Mouse (Mus musculus) forebrain, embryonic 15.5 days (tissue): ENCODE data around the gene Pxn. TPM values are rescaled to one million over a fixed set of nuclear protein-coding genes. Genes with fewer than 3 reads are reported as not detected.
A peak's percentile ranks its signal among the peaks of the same experiment; 100 is the strongest.

Experiments used
- ATAC-seq: fragments of 200-750 bp; cut with Nextera tagmentation; replicated peaks from 2 replicates; pipeline ENCODE4 v1.8.0; 2017; ENCODE audit warnings: mild to moderate bottlenecking, moderate TSS enrichment, moderate library complexity
- H3K27ac ChIP-seq: fragments of 300-500 bp; sonication (generic); replicated peaks from 2 replicates; pipeline ENCODE4 v1.5.1; 2015; ENCODE audit warnings: mild to moderate bottlenecking, inconsistent platforms
- H3K27me3 ChIP-seq: fragments of 300-500 bp; sonication (generic); 2 replicates; pipeline ENCODE4 v1.6.1; 2015; ENCODE audit warnings: inconsistent platforms
- H3K36me3 ChIP-seq: fragments of 300-500 bp; sonication (generic); 2 replicates; pipeline ENCODE4 v1.6.1; 2015; ENCODE audit warnings: mild to moderate bottlenecking, inconsistent platforms
- H3K4me1 ChIP-seq: fragments of 300-500 bp; sonication (generic); 2 replicates; pipeline ENCODE4 v1.6.1; 2015; ENCODE audit warnings: inconsistent platforms
- H3K4me2 ChIP-seq: fragments of 300-500 bp; sonication (generic); replicated peaks from 2 replicates; pipeline ENCODE4 v1.6.1; 2015; ENCODE audit warnings: mild to moderate bottlenecking, inconsistent platforms
- H3K4me3 ChIP-seq: fragments of 300-500 bp; sonication (generic); 2 replicates; pipeline ENCODE4 v1.5.1; 2015; ENCODE audit warnings: mild to moderate bottlenecking, inconsistent platforms
- H3K9ac ChIP-seq: fragments of 300-500 bp; sonication (generic); replicated peaks from 2 replicates; pipeline ENCODE4 v1.6.1; 2015; ENCODE audit warnings: mild to moderate bottlenecking, inconsistent platforms
- H3K9me3 ChIP-seq: fragments of 300-500 bp; sonication (generic); 2 replicates; pipeline ENCODE4 v1.6.1; 2016; ENCODE audit warnings: inconsistent platforms
- WGBS: fragments of 180-500 bp; shearing (Covaris S2); methylation state at CpG from one replicate; pipeline ENCODE4 v1.1.7; 2015; ENCODE audit warnings: mixed read lengths; 5-methylcytosine and 5-hydroxymethylcytosine counted together
- polyA plus RNA-seq: library from polyadenylated mRNA; unstranded; fragments of >200 nt; fragmentation: Nextera tagmentation; extraction: Ambion mirVana; gene quantifications from 2 replicates; pipeline ENCODE4 v1.2.1, GENCODE M21; 2015

The Pxn gene
- polyA plus RNA-seq, 1 experiment from 2014 or later: 19.1 TPM

DNA sequence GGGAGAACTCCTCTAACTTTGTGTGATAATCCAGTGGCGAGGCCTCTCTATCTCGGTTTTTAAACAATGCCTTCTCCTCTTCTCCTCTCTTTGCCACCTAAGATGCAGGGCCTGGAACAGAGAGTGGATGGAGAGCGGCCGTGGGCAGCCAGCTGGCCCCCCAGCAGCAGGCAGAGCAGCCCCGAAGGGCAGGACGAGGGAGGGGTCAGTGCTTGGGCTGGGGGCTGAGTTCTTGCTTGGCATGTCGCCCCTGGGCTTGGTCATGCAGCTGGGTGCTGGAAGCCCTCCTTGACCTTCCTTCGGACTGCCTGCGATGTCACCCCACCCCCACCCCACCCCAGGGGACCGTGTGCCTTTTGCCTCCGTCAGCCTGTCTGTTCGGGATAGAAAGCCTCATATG lies 44.9 kb downstream of the Pxn start:
- H3K27me3 ChIP-seq: no peaks in the 10 kb centered on the region
- WGBS: 78% methylated on average over 12 of the region's 12 CpGs
- ATAC-seq: no peak
- no peak overlapping the region for H3K4me2 ChIP-seq
- H3K9ac ChIP-seq: no peak overlapping the region
- peaks cover 5% of the 10 kb centered on the region; the same call in 1 of the 2 replicates for H3K36me3 ChIP-seq
- no peak overlapping the region for H3K27ac ChIP-seq
- no peak overlapping the region for H3K4me3 ChIP-seq
- no peaks in the 10 kb centered on the region for H3K4me1 ChIP-seq
- no peaks in the 10 kb centered on the region for H3K9me3 ChIP-seq

DNA sequence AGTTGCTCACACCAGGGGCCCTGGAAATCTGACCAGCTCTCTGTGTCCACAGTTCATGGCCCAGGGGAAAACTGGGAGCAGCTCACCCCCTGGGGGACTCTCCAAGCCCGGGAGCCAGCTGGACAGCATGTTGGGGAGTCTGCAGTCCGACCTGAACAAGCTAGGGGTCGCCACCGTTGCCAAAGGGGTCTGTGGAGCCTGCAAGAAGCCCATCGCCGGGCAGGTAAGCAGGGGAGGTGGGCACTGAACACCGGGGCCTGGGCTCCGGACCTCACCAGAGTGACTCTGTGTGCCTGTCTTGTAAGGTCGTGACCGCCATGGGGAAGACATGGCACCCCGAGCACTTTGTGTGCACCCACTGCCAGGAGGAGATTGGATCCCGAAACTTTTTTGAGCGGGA lies 45.3 kb downstream of the Pxn start:
- Histone ChIP-seq H3K9ac (no peak overlapping the region), H3K36me3 (peaks cover 5% of the 10 kb centered on the region; the same call in 1 of the 2 replicates), H3K9me3 (no peaks in the 10 kb centered on the region), H3K27me3 (no peaks in the 10 kb centered on the region), H3K4me1 (no peaks in the 10 kb centered on the region), H3K27ac (no peak overlapping the region), H3K4me2 (no peak overlapping the region), H3K4me3 (no peak overlapping the region)
- ATAC-seq: no peak
- WGBS: 84% methylated on average over 13 of the region's 13 CpGs

DNA sequence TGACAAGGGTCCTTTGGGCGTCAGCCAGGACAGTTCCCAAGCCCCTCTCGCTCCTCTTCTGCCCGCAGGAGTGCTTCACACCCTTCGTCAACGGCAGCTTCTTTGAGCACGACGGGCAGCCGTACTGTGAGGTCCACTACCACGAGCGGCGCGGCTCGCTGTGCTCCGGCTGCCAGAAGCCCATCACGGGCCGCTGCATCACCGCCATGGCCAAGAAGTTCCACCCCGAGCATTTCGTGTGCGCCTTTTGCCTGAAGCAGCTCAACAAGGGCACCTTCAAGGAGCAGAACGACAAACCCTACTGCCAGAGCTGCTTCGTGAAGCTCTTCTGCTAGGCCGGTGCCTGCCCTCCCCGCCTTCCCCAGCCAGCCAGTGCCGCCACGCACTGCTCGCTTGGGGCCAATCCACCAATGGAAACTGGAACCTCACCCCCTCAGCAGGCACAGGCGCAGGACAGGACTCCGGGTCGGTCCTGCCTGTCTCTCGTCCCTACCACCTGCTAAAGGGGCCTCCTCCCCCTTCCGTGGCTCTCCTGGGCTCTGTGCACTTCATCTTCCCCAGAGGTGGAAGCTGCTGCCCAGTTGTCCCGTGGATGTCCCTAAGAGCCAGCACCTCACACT lies 47.4 kb downstream of the Pxn start:
- Histone ChIP-seq H3K36me3 (peaks cover 5% of the 10 kb centered on the region; the same call in 1 of the 2 replicates), H3K4me3 (no peak overlapping the region), H3K4me1 (no peaks in the 10 kb centered on the region), H3K9me3 (no peaks in the 10 kb centered on the region), H3K27ac (no peak overlapping the region), H3K27me3 (no peaks in the 10 kb centered on the region), H3K9ac (no peak overlapping the region), H3K4me2 (no peak overlapping the region)
- WGBS: 86% methylated on average over 33 of the region's 33 CpGs
- no peak for ATAC-seq

DNA sequence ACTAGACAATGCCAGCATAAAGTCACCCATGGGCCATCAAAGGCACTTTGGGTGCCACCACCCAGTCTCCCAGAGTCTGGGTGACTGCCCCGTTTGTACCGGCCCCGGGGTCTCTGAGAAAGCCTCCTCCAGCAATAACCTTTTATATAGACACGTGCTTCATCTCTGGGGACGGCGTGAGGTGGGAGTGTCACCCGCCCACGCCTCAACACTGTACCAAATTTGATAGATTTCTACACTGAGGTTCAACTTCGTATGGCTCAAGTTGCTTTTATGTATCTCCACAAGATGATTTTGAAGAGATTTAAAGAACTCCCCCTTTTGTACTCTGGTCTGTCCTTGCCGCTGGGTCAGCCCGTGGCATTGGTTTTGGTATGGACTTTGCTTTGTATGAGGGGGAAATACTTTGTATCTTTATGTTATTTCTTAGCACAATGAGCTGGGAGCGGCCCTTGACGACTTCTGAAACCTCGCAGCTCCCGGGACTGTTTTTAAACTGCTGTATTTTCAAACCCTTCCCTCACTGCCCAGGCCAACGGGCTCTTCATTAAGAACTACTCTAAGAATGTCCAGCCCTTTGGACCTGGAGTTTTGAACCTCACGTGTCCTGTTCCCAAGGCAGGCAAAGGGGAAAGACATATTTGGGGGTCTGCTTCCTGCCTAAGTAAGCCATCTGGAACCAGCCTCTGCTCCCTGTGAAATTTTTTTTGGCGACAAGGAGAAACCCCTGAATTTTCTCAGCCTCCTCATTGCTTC lies 48.2 kb downstream of the Pxn start:
- H3K27me3 ChIP-seq: no peaks in the 10 kb centered on the region
- no peak overlapping the region for H3K27ac ChIP-seq
- H3K4me2 ChIP-seq: no peak overlapping the region
- H3K4me3 ChIP-seq: no peak overlapping the region
- 95% methylated on average over 18 of the region's 18 CpGs for WGBS
- H3K9me3 ChIP-seq: no peaks in the 10 kb centered on the region
- peaks cover 5% of the 10 kb centered on the region; the same call in 1 of the 2 replicates for H3K36me3 ChIP-seq
- no peak for ATAC-seq
- no peak overlapping the region for H3K9ac ChIP-seq
- no peaks in the 10 kb centered on the region for H3K4me1 ChIP-seq

DNA sequence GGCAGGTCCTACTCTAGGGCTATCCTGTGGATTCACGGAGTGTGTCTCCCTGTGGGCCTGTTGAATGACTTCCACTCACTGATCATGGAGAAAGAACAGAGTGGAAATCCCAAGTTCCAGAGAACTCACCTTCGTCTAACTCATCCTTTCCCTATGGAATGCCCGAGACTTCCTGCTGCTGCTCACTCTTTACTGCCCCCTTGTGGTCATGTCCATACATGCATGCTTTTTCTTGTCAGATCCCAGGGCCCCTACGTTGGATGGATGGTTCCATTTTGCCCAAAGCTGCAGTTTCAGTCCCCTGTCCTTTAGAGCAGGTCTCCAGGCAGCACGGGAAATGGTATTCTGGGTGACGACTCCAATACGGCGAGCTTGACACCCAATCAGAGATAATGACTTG lies 49.7 kb downstream of the Pxn start:
- 11% methylated on average over 8 of the region's 8 CpGs for WGBS
- no peak overlapping the region for H3K9ac ChIP-seq

DNA sequence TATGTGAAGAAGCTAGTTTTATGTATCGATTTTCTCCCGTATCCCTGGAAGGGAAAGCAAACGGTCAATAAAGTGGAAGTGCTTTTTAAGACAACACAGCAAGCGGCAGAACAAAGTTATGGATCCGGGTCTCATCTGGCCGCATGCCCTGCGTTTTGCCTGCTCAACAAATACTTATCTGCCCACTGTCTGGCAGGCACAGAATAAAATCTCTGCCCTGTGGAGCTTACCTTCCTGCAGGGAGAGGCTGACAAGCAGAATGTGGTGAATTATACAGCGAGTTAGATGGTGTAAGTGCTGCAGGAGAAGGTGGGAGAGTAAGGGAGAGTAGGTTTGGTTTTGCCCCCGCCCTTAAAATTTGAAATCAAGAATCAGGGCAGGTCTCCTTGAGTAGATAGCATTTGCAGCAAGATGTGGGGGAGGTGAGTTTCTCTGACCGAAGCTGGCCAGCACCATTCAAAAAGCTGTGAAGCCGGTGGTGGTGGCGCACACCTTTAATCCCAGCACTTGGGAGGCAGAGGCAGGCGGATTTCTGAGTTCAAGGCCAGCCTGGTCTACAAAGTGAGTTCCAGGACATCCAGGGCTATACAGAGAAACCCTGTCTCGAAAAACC lies 51.8 kb downstream of the Pxn start:
- Histone ChIP-seq H3K9ac (no peak overlapping the region), H3K27me3 (no peaks in the 10 kb centered on the region), H3K4me1 (peaks cover 18% of the 10 kb centered on the region), H3K9me3 (no peaks in the 10 kb centered on the region), H3K4me2 (no peak overlapping the region), H3K36me3 (peaks cover 23% of the 10 kb centered on the region), H3K4me3 (no peak overlapping the region), H3K27ac (no peak overlapping the region)
- no peak for ATAC-seq
- WGBS: 93% methylated on average over 14 of the region's 14 CpGs

More for the DNA sequence above, 49.7 kb downstream of the Pxn start:
- no peak overlapping the region for H3K27ac ChIP-seq
- H3K4me2 ChIP-seq: no peak overlapping the region
- H3K36me3 ChIP-seq: peaks cover 8% of the 10 kb centered on the region
- H3K27me3 ChIP-seq: no peaks in the 10 kb centered on the region
- ATAC-seq: no peak
- H3K9me3 ChIP-seq: no peaks in the 10 kb centered on the region
- peaks cover 12% of the 10 kb centered on the region for H3K4me1 ChIP-seq
- no peak overlapping the region for H3K4me3 ChIP-seq

DNA sequence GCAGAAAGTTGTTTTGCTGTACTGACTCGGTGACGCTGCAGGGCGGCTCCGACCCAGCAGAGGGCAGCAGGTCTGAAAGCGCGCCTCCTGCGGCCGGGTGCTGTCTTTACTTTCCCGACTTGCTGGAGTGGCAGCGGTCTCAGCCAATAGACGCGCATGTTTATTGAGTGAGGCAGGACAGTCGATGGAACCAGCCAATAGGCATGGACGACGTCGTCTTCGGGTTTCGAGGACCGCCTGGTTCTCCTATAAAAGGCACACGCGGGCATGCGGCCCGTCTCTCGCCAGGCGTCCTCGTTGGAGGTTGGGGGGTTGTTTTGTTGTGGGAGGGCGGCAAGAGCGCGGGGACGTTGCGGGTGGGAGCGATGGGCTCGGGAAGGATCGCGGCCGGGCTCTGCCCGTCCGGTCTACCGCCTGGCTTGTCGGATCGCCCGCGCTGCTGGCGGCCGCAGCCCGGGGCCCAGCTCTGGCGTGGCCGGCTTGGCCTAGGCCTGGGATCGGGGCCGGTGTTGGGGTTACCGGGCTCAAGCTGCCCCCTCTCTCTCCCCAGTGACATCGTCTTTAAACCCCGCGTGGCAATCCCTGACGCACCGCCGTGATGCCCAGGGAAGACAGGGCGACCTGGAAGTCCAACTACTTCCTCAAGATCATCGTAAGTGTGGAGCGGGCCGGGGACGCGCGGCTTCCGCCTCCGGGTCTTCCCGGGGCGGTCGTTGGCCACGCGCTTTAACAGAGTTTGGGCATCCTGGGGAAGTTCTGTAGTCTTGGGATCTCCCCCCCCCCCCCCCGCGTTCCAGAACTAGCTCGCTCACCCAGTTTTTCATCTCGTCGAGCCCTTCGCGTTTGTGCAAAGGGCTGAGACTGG lies 53.0 kb downstream of the Pxn start, which contains the start of gene Rplp0:
TSS of gene Rplp0 (plus strand) at position 231 of the 865 bp plus-strand sequence.
- Histone ChIP-seq H3K4me1 (peaks cover 26% of the 10 kb centered on the region), H3K27ac (peak within 1 kb of the TSS; percentile 84), H3K9ac (peak within 1 kb of the TSS; percentile 99), H3K27me3 (no peaks in the 10 kb centered on the region), H3K9me3 (no peaks in the 10 kb centered on the region), H3K4me2 (peak within 1 kb of the TSS; percentile 47), H3K4me3 (peak within 1 kb of the TSS; percentile 98), H3K36me3 (peaks cover 32% of the 10 kb centered on the region)
- ATAC-seq: peak; percentile 99
- WGBS: under 1% methylated on average over 78 of the region's 78 CpGs

DNA sequence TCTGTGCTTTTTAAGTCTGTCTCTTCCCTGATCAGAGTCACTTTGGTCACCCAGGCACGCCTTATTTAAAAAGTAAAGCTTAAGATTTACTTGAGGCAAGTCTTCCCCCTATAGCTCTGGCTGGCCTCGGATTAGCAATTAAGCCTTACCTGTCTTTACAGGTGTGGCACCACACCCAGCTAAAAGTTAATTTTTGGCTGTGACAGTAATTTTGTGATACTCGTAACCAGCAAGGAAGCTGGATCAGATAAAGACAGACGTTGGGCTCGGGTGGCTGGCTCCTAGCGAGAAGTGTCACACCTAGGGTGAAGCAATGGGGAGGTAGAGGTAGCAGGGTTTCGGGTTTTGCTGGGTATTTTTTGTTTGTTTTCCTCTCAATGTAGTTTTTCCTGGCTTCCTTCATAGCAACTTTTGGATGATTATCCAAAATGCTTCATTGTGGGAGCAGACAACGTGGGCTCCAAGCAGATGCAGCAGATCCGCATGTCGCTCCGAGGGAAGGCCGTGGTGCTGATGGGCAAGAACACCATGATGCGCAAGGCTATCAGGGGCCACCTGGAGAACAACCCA lies 53.9 kb downstream of the Pxn start:
- H3K4me2 ChIP-seq: peak overlapping the region; percentile 47
- H3K4me3 ChIP-seq: peak overlapping the region; percentile 98
- ATAC-seq: no peak
- H3K27me3 ChIP-seq: no peaks in the 10 kb centered on the region
- H3K9ac ChIP-seq: peak overlapping the region; percentile 99
- H3K36me3 ChIP-seq: peaks cover 32% of the 10 kb centered on the region
- 41% methylated on average over 13 of the region's 13 CpGs for WGBS
- H3K27ac ChIP-seq: no peak overlapping the region
- peaks cover 29% of the 10 kb centered on the region for H3K4me1 ChIP-seq
- H3K9me3 ChIP-seq: no peaks in the 10 kb centered on the region

DNA sequence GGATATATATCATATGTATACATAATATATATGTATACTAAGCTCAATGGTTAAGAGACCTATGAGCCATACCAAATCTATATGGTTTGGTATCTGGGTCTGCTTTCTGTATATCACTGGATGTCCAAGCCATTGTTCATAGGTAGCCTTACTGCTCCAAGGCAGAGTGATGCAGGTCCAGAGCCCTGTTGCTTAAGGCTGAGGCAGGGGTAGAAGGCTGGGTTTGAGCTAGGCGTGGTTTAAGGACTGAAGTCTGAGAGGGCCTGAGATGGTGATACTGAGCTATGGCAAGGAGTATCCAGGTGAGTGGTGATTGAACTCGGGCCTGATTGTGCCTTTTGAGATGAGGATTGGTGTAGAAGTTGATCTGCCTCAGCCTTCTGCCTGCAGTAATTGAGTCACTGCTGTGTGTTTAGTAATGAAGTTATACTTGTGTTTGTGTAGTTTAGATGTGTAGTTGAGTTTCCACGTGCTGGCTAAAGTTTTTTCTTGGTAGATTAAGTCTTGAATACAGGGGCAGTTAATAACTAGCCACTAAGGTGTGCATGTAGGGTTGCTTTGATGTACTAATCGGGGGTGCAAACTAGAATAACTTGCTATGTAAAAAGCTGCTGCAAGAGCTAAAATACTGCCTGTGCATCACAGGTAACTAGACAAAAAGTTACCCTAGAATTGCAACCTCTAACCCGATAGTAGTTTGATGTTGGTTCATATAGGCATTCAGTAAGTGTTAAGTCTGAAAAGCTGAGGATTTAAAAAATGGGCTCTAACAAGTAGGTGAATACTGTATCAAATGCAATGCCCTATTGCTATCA lies 57.5 kb downstream of the Pxn start:
- H3K27me3 ChIP-seq: no peaks in the 10 kb centered on the region
- H3K4me2 ChIP-seq: peak overlapping the region; percentile 76
- no peak for ATAC-seq
- H3K9me3 ChIP-seq: no peaks in the 10 kb centered on the region
- H3K36me3 ChIP-seq: peaks cover 32% of the 10 kb centered on the region
- peaks cover 43% of the 10 kb centered on the region for H3K4me1 ChIP-seq
- peak overlapping the region; percentile 84 for H3K4me3 ChIP-seq
- WGBS: 44% methylated on average over 5 of the region's 5 CpGs
- peak overlapping the region; percentile 86; the same call in 1 of the 2 replicates for H3K9ac ChIP-seq
- H3K27ac ChIP-seq: peak overlapping the region; percentile 59

DNA sequence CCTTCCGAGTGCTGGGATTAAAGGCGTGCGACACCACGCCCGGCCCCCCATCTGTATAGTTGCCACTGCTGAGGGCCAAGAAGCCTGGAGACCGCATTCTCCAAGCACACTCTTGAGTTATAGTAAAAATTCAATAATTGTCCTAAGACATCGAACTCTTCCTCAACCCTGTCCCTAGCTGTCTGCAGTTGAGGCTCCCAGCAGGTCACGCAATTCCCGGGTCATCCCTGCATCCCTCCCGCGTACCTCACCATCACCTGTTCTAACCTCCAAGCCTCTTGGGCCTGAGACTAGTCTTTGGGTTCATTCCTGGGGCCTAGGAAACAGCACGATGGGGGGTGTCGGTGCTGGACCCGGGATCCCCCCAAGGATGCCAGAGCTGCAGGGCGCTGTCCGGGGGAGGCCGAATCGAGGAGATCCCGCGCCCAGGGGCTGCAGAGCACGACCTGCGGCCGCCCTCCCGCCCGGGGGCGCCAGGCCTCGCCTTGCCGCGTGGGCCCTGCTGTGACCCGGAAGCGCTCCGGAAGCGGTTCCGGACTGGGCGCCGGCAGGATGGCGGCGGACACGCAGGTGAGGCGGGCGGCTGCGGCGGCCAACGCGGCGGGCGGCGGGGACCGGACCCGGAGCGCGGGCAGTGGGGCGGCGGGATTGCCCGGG lies 58.4 kb downstream of the Pxn start, which contains the start of gene Gcn1l1:
TSS of gene Gcn1l1 (plus strand) at position 518 of the 657 bp plus-strand sequence.
- ATAC-seq: peak; percentile 91
- H3K27me3 ChIP-seq: no peaks in the 10 kb centered on the region
- H3K4me1 ChIP-seq: peaks cover 43% of the 10 kb centered on the region
- peak within 1 kb of the TSS; percentile 59 for H3K27ac ChIP-seq
- peak within 1 kb of the TSS; percentile 76 for H3K4me2 ChIP-seq
- H3K36me3 ChIP-seq: peaks cover 32% of the 10 kb centered on the region
- H3K9me3 ChIP-seq: no peaks in the 10 kb centered on the region
- H3K9ac ChIP-seq: peak within 1 kb of the TSS; percentile 86
- WGBS: 1% methylated on average over 48 of the region's 55 CpGs
- H3K4me3 ChIP-seq: peak within 1 kb of the TSS; percentile 84
